9 mouse cellular contexts compared by ENCODE assay signal in the genomic region with DNA sequence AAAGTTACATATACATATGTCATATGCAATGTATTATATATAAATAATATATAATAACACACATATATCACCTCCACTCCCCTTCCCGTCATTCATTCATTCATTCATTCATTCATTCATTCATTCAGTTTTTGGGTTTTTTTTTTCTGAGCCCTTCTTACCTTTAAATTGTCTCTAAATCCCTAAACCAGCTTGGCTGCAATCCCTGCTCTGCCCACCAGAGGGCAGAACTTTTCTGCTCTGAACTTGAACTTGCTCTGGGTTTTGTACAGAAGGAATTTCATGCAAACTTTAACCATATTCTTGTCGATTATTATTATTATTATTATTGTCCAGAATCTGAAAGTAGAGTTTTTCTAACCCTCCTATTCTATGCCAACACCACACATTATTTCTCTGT. TPM values are rescaled to one million over a fixed set of nuclear protein-coding genes. Genes with fewer than 3 reads are reported as not detected.
DNase-seq lines count a peak whose midpoint lies in the region; ATAC-seq and TF ChIP-seq lines count a peak whose summit lies in the region.
"Had no signal": no experiment of that assay in that cellular context is flagged by ENCODE, and none has a peak within 500 bp of the region (broad histone marks: within the 10 kb centered on the region; RNA-seq: fewer than 3 reads in every experiment).

No protein-coding gene starts in this region.

- peaks cover 44% of the 10 kb centered on the region for H3K27me3 ChIP-seq in hindbrain, embryonic 10.5 days (ENCODE audit: insufficient read depth, poor library complexity, severe bottlenecking)
- peaks cover 19% of the 10 kb centered on the region for H3K27me3 ChIP-seq in hindbrain, embryonic 16.5 days (replicated peaks; ENCODE audit: control insufficient read depth, insufficient read depth, low read length)

- DNase-seq in hindbrain, embryonic 10.5 days (ENCODE audit: low spot score), result peak; percentile 73
- DNase-seq in 416B (ENCODE audit: low read depth) (peak; percentile 87), ES-E14 (ENCODE audit: low read depth, low spot score) (peak; percentile 79)
- DNase-seq in cerebellum, postnatal 14 days, result peak; percentile 82 to 86
- DNase-seq in kidney, postnatal 25 days, result peak; percentile 74 to 88
- DNase-seq in natural killer cell, adult 2 months (ENCODE audit: low spot score in 2 of 2), result peak; percentile 66 to 79

- in situ Hi-C loops in ES-E14 (cut with MboI; ENCODE audit: low sequenced_read_pairs in 2 of 2, unreplicated experiment in 2 of 2), result no loop called here

- H3K9me3 ChIP-seq in hindbrain, embryonic 10.5 days, result peaks cover 10% of the 10 kb centered on the region; the same call in 1 of the 2 replicates
- H3K9me3 ChIP-seq in hindbrain, embryonic 16.5 days (ENCODE audit: control insufficient read depth, low read length), result no peaks in the 10 kb centered on the region
- no peaks in the 10 kb centered on the region for H3K9me3 ChIP-seq in ES-E14 (ENCODE audit: control insufficient read depth, insufficient read depth, low read depth, low read length)
- H3K9me3 ChIP-seq: lung, embryonic 15.5 days had no signal

- H3K4me1 ChIP-seq in hindbrain, embryonic 10.5 days (replicated peaks), result no peaks in the 10 kb centered on the region
- H3K4me1 ChIP-seq in hindbrain, embryonic 16.5 days (ENCODE audit: control insufficient read depth, insufficient read depth, low read depth, low read length), result no peaks in the 10 kb centered on the region
- H3K4me1 ChIP-seq in ES-E14 (ENCODE audit: control insufficient read depth in 2 of 2, insufficient read depth in 2 of 2, low read length in 2 of 2, poor library complexity in 1 of 2), result peaks cover 0 to 5% of the 10 kb centered on the region in 2 experiments; a peak in 2 of 4 replicates
- H3K4me1 ChIP-seq: lung, embryonic 15.5 days had no signal

- no peaks in the 10 kb centered on the region for H3K36me3 ChIP-seq in hindbrain, embryonic 10.5 days
- no peaks in the 10 kb centered on the region for H3K36me3 ChIP-seq in hindbrain, embryonic 16.5 days (ENCODE audit: control insufficient read depth, insufficient read depth, low read length)
- H3K36me3 ChIP-seq in ES-E14 (ENCODE audit: control insufficient read depth, insufficient read depth, low read length, poor library complexity, severe bottlenecking), result no peaks in the 10 kb centered on the region
- H3K36me3 ChIP-seq: lung, embryonic 15.5 days had no signal

- WGBS in hindbrain, embryonic 10.5 days, result 9% methylated on average over 2 of the region's 2 CpGs
- WGBS in hindbrain, embryonic 16.5 days, result 9% methylated on average over 2 of the region's 2 CpGs

- H3K27ac ChIP-seq in hindbrain, embryonic 10.5 days, result no peak overlapping the region
- H3K27ac ChIP-seq in hindbrain, embryonic 16.5 days (ENCODE audit: low read depth, low read length), result no peak overlapping the region
- no peak overlapping the region for H3K27ac ChIP-seq in ES-E14 (ENCODE audit: insufficient read depth, low read depth, low read length, poor library complexity, severe bottlenecking)
- H3K27ac ChIP-seq: lung, embryonic 15.5 days had no signal

- H3K4me3 ChIP-seq in hindbrain, embryonic 10.5 days, result no peak overlapping the region
- H3K4me3 ChIP-seq in hindbrain, embryonic 16.5 days (ENCODE audit: low read length), result no peak overlapping the region
- no peak overlapping the region for H3K4me3 ChIP-seq in ES-E14 (ENCODE audit: insufficient read depth in 1 of 2, low read depth in 1 of 2, low read length in 2 of 2, poor library complexity in 1 of 2, severe bottlenecking in 1 of 2)
- H3K4me3 ChIP-seq: lung, embryonic 15.5 days had no signal

- no peak for ATAC-seq in hindbrain, embryonic 16.5 days
- ATAC-seq in activated CD4-positive, CD25-positive, alpha-beta regulatory T cell, adult 4 months, result no peak

- no peak overlapping the region for H3K4me2 ChIP-seq in hindbrain, embryonic 16.5 days (ENCODE audit: low read length)
- H3K4me2 ChIP-seq: lung, embryonic 15.5 days had no signal

- no peak overlapping the region for H3K9ac ChIP-seq in hindbrain, embryonic 16.5 days (ENCODE audit: low read depth, low read length)
- H3K9ac ChIP-seq in ES-E14 (ENCODE audit: insufficient read depth, low read depth, low read length, poor library complexity, severe bottlenecking), result no peak overlapping the region
- H3K9ac ChIP-seq: lung, embryonic 15.5 days had no signal

TF ChIP-seq in ES-E14, 5 proteins besides CTCF, POLR2A, EP300 and RAD21:
- TF ChIP-seq CHD2 (IDR thresholded peaks at IDR 0.05; ENCODE audit: low read depth, low read length), result no peak
- peak; percentile 53; the same call in 1 of the 2 replicates for TF ChIP-seq ZNF384 (IDR thresholded peaks at IDR 0.05; ENCODE audit: low read depth, low read length)
- no peak for TF ChIP-seq ZC3H11A (IDR thresholded peaks at IDR 0.05; ENCODE audit: borderline replicate concordance, low read depth, low read length)

RNA-seq across cellular contexts. Expression of gene Dmwd, which starts 7.3 kb away (rescaled TPM):
- 16.6 and 20.7 TPM in 2 replicates for polyA plus RNA-seq in hindbrain, embryonic 10.5 days (2016; fragmentation: Nextera tagmentation; extraction: Ambion mirVana)
- 29.1 and 30.0 TPM in 2 replicates for polyA plus RNA-seq in hindbrain, embryonic 16.5 days (2015; fragmentation: Nextera tagmentation; extraction: Ambion mirVana)
- 41.3 and 45.2 TPM in 2 replicates for total RNA-seq in ES-E14 (2012; rRNA removed)
- not detected for polyA plus RNA-seq in activated CD4-positive, CD25-positive, alpha-beta regulatory T cell, adult 4 months (2017; shearing (Covaris generic))

RNA-seq across cellular contexts. Expression of gene Rsph6a, which starts 14.2 kb away (rescaled TPM):
- polyA plus RNA-seq in hindbrain, embryonic 10.5 days (2016; fragmentation: Nextera tagmentation; extraction: Ambion mirVana), result not detected in 2 replicates
- 0.17 and 0.40 TPM in 2 replicates for polyA plus RNA-seq in hindbrain, embryonic 16.5 days (2015; fragmentation: Nextera tagmentation; extraction: Ambion mirVana)
- 0.94 and 2.3 TPM in 2 replicates for total RNA-seq in ES-E14 (2012; rRNA removed)
- not detected for polyA plus RNA-seq in activated CD4-positive, CD25-positive, alpha-beta regulatory T cell, adult 4 months (2017; shearing (Covaris generic))
- polyA plus RNA-seq: lung, embryonic 15.5 days had no signal

RNA-seq across cellular contexts. Expression of gene Dmpk, which starts 14.9 kb away (rescaled TPM):
- 9.9 and 10.2 TPM in 2 replicates for polyA plus RNA-seq in hindbrain, embryonic 10.5 days (2016; fragmentation: Nextera tagmentation; extraction: Ambion mirVana)
- 8.0 and 12.3 TPM in 2 replicates for polyA plus RNA-seq in hindbrain, embryonic 16.5 days (2015; fragmentation: Nextera tagmentation; extraction: Ambion mirVana)
- total RNA-seq in ES-E14 (2012; rRNA removed), result 32.6 and 34.1 TPM in 2 replicates
- not detected for polyA plus RNA-seq in activated CD4-positive, CD25-positive, alpha-beta regulatory T cell, adult 4 months (2017; shearing (Covaris generic))

RNA-seq across cellular contexts. Expression of gene Six5, which starts 25.7 kb away (rescaled TPM):
- polyA plus RNA-seq in hindbrain, embryonic 10.5 days (2016; fragmentation: Nextera tagmentation; extraction: Ambion mirVana), result 7.4 and 8.4 TPM in 2 replicates
- polyA plus RNA-seq in hindbrain, embryonic 16.5 days (2015; fragmentation: Nextera tagmentation; extraction: Ambion mirVana), result 1.9 and 2.9 TPM in 2 replicates
- total RNA-seq in ES-E14 (2012; rRNA removed), result 2.9 and 3.0 TPM in 2 replicates
- polyA plus RNA-seq in activated CD4-positive, CD25-positive, alpha-beta regulatory T cell, adult 4 months (2017; shearing (Covaris generic)), result under 1 TPM in 1 of 2 experiments, not detected in 1; 0.25 TPM

RNA-seq across cellular contexts. Expression of gene Sympk, which starts 44.5 kb away (rescaled TPM):
- polyA plus RNA-seq in hindbrain, embryonic 10.5 days (2016; fragmentation: Nextera tagmentation; extraction: Ambion mirVana), result 45.9 and 57.2 TPM in 2 replicates
- polyA plus RNA-seq in hindbrain, embryonic 16.5 days (2015; fragmentation: Nextera tagmentation; extraction: Ambion mirVana), result 24.1 and 27.5 TPM in 2 replicates
- 91.5 and 105 TPM in 2 replicates for total RNA-seq in ES-E14 (2012; rRNA removed)
- polyA plus RNA-seq in activated CD4-positive, CD25-positive, alpha-beta regulatory T cell, adult 4 months (2017; shearing (Covaris generic)), result 10 to 100 TPM in 1 of 2 experiments, 1 to 10 TPM in 1; 10.0 to 10.3 TPM

Comparison
In these comparisons a context has a peak if more than half of its experiments do, and no peak if none do; other contexts are left out.
1. RNA of gene Dmwd, which starts 7.3 kb away (polyA plus RNA-seq): 29.1 to 30.0 TPM in hindbrain, embryonic 16.5 days and 16.6 to 20.7 TPM in hindbrain, embryonic 10.5 days; not detected in activated CD4-positive, CD25-positive, alpha-beta regulatory T cell, adult 4 months; every median in the first group is over 10 times any median in the second.
2. Peak in every context shown above with its lines, with median percentiles within 50 percentile points of each other: DNase-seq.